Mouse (Mus musculus) brain, embryonic 14.5 days (tissue): ENCODE results near the gene Uts2b.

Experiments
- CTCF ChIP-seq: fragments of 200-500 bp; IDR thresholded peaks from 2 replicates; pipeline ENCODE4 v1.5.1; 2012; ENCODE audit warnings: inconsistent platforms, mild to moderate bottlenecking, moderate library complexity, borderline replicate concordance; ENCODE audit not compliant: insufficient read depth, insufficient read length; ENCODE audit errors: extremely low read depth
- POLR2A ChIP-seq: fragments of 200-500 bp; IDR thresholded peaks from 2 replicates; pipeline ENCODE4 v1.6.1; 2012; ENCODE audit warnings: mild to moderate bottlenecking, inconsistent platforms, borderline replicate concordance; ENCODE audit not compliant: poor library complexity, insufficient read depth, insufficient read length, severe bottlenecking; ENCODE audit errors: extremely low read depth

DNA sequence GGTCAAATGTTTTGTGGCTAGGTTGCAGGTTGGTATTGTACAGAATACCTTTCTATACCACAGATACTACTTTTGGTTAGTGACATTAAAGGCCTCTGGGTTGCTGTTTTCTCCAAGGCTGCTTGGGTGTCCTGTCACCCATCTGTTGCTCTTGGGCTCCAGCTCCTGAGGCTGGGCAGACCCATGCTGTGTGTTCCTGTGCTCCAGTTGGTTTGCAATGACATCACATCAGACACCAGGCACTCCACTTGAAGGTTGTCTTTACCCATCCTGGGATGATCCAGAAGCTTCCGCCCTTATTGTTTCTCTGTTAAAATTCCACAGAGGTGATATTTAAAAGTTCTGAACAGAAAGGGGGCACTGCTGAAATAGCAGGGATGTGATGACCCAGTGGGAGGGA is 26.9 kb upstream of the Uts2b start:
- TF ChIP-seq CTCF (no peak), POLR2A (no peak)
